Mouse (Mus musculus): Measurements from ENCODE around the gene Fam122a.

Fam122a gene

DNA sequence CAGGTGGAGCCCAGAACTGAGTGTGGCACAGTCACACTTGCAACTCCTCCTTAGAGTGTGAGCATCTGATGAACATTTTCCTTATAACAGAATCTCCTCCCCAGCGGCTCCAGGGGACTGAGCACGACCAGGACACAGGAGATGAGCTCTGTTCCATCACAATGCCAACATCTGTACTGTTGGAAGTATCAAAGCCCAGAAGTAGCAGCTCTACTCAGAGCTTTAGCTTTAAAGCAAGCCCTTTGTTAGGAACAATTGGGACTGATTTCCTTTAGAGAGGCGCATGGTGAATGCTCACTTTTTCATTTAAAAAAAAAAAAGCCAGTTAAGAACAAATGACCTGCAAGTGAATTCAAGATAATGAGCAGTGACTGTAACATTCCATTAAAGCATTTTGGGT is 14.7 kb upstream of the Fam122a start:
- intact Hi-C loops (cut with DNase I): no loop called here

- intact Hi-C loops (cut with DNase I): no loop called here
Observed at GRCm38 (mm10) chr19:24490275-24490674, 13.1 kb upstream of the Fam122a start.

- intact Hi-C loops (cut with DNase I): no loop called here
Observed at GRCm38 (mm10) chr19:24486433-24487296, 9.5 kb upstream of the Fam122a start.

DNA sequence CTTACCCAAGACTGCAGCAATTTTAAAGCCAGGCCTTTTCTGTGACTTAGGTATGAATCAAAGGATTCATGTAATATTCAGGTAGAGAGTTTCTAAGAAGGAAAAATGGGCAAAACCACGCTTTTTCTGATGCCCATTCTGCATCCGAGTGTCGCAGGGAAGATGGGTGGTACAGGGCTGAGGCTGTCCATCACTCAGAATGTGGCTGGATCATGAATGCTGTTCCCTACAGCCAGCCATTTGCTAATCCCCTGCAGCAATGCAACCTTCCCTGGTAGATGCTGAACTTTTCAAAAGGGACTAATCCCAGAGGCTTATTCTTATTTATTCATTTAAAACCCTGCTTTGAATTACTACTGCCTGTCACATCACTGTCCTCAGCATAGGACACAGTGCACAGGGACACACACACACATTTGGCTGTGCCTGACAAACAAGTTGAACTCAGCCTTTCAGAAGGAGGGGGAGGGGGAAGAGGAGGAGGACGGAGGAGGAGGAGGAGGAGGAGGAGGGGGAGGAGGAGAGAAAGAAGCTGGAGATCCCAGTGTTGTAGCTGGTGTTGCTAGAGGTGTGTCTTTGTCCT is 7.5 kb upstream of the Fam122a start:
- intact Hi-C loops (cut with DNase I): no loop called here

DNA sequence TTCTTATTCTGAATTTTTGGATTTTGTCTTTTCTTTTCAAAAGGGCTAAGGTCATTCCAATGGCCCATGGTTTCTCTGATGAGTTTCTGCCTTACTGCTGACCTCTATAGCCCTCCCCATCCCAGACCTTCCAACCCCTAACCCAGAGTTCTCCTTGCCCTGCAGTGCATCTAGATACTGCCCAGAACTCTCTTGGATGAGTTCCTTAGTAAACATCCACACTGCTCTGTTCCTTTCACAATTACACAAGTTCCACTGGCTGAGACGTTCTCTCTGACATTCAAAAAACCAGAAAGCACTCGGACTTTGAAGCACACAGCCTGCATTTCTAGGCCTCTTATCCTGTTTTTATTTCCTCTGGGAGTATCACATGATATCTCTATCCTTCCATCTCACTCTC is 3.8 kb upstream of the Fam122a start:
- intact Hi-C loops (cut with DNase I): no loop called here

- intact Hi-C loops (cut with DNase I): loop anchor here (5.0 kb wide), 1 partner anchor 174 kb away; no protein-coding TSS in a partner anchor
Observed at GRCm38 (mm10) chr19:24476461-24476860, 695 bp downstream of the Fam122a start.

DNA sequence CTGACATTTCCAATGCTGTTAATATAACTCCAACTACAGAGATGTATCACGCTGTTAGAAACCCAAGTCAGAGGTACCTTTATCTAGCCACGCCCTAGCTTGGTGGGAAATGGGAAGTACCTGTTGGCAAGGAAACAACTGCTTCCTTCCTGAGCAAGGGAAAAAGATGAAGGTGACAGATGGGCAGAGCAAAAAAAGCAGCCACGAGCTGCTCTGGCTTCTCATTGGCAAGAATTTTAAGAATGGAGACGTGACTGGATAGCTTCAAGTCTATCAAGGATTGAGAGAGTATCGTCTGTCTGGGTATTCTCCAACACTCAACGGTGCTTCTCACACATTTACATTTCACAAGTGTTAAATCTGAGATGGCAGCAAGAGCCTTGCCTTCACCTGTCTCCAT is 1.9 kb downstream of the Fam122a start:
- intact Hi-C loops (cut with DNase I): loop anchor here (5.0 kb wide), 1 partner anchor 173 kb away; no protein-coding TSS in a partner anchor

DNA sequence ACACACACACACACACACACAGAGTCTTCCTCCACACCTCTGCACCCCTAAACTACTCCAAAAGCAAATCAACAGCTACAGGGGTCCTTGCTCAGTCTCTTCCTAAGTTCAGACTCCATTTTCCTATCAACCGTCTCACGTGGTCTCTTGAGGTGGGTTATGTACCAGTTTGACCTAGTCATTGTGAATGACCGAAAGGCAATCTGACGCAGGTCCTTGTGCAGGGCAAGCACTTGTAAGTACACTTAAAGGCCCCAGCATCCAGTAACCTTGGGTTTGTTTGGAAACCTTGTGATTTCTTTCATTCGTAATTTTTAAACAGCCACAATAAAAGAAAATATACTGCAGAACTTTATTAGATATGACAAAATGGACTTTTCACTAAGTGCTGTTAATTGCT is 4.6 kb downstream of the Fam122a start:
- intact Hi-C loops (cut with DNase I): no loop called here

GRCm38 (mm10) chr19:24471538-24471937 is 5.6 kb downstream of the Fam122a start:
- intact Hi-C loops (cut with DNase I): no loop called here

GRCm38 (mm10) chr19:24469216-24469615 is 7.9 kb downstream of the Fam122a start:
- intact Hi-C loops (cut with DNase I): no loop called here

GRCm38 (mm10) chr19:24468616-24469015 is 8.5 kb downstream of the Fam122a start:
- intact Hi-C loops (cut with DNase I): no loop called here

GRCm38 (mm10) chr19:24463011-24463410 is 14.1 kb downstream of the Fam122a start:
- intact Hi-C loops (cut with DNase I): no loop called here

DNA sequence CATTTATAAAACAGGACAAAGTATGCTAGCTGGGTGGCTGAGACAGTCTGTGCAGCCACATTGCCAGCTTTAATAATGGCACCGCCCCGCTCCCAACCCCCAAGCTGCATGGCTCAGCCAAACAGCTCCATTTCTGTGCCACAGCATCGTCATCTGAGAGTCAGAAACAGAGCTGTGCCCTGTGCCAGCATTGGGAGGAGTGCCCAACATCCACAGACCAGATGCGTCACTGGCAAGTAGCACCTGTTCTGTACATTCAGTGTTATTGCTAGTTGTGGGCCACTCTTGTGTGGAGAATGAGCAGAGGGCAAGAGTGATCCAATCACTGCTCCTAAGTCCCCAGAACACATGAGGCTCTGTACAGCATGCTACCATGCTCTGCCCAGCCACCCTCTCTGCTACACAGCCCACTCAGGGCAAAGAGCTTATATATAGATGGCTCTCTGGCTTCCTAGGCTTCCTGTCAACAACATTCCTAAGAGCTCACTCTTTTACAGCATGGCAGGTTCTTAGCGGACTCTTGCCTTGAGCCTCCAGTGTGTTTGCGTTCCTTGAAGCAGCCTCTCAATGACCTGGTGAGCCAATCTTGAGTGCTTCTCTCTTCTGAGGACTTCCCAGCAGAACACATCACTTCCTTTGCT is 20.4 kb downstream of the Fam122a start:
- intact Hi-C loops (cut with DNase I): no loop called here

- intact Hi-C loops (cut with DNase I): no loop called here
Observed at GRCm38 (mm10) chr19:24455249-24455960, 21.8 kb downstream of the Fam122a start.

- intact Hi-C loops (cut with DNase I): no loop called here
Observed at GRCm38 (mm10) chr19:24454451-24454850, 22.7 kb downstream of the Fam122a start.

DNA sequence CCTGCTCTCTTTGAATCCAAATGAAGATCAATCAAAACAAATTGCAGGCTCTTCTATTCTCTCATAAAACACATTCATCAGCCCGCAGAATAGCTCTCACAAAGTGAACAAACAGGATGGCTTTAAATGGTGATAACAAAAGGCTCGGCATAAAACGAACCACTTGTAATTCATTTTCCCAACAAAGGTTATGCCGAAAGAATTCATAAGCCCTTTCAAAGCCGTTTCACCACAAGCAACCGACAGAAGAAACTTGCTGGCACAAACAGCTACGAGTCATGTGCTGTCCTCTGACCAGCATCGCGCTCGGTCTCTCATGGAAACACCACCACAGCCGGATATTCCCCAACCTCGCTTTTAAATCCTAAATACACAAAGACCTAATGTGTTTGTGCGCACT is 23.8 kb downstream of the Fam122a start:
- intact Hi-C loops (cut with DNase I): no loop called here

- intact Hi-C loops (cut with DNase I): no loop called here
Observed at GRCm38 (mm10) chr19:24452441-24452898, 24.7 kb downstream of the Fam122a start.

- intact Hi-C loops (cut with DNase I): no loop called here
Observed at GRCm38 (mm10) chr19:24451626-24452025, 25.5 kb downstream of the Fam122a start.

DNA sequence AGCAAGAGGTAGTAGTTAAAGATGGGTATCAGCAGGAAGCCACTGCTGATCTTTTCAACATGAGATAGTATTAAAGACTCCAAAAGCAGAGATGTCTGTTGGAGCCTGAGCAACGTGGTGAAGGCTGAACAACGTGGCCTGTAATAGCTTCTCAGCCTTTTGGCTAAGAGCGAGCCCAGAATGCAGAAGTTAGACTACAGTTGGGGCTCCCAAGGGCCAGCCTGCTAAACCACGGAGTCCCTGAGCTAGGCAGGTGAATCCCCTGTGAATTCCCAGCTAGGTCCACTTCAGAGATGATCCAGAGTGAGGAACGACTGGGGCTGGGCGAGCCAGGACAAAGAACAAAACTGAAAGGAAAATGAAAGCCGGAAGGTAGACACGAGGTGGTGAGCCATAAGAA is 26.4 kb downstream of the Fam122a start:
- intact Hi-C loops (cut with DNase I): no loop called here

DNA sequence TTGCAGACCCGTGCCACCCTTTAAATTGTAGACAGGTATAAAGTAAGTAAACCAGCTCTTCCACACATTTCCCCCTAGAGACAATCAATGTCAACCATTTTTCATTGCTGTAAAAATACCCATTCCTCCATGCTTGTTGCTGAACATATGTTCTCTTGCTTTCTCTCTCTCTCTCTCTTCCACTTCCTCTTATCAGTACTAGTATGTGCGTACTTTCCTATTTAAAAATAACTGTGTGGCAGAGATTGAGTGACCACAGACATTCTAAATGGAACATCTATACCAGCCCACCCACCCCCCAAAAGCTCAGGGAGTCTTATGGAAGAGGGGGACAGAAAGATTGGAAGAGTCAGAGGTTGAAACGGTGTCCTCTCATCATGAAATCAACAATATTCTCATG is 32.8 kb downstream of the Fam122a start:
- intact Hi-C loops (cut with DNase I): no loop called here

GRCm38 (mm10) chr19:24439715-24440114 is 37.4 kb downstream of the Fam122a start:
- intact Hi-C loops (cut with DNase I): no loop called here

DNA sequence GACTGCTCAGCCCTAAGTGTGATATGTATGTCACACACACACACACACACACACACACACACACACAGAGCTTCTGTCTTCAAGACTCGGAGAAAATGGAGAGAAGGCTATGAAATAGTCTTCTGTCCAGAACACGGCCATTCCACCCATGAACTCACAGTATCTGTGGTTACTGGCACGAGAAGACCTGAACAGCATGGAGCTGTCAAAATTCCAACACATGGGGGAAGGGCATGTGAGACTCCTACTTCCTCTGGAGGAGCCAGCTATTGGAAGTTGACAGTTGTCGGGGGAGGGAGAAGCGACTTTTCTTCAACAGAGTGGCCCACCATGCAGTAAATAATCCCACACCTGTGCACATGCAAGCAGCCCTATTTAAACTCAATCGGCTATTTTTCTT is 42.9 kb downstream of the Fam122a start:
- intact Hi-C loops (cut with DNase I): no loop called here

Measured in adrenal gland (tissue).